Mouse (Mus musculus) forebrain, embryonic 11.5 days (tissue): Measurements from ENCODE around the gene Ppp4r4. TPM values are rescaled to one million over a fixed set of nuclear protein-coding genes. Genes with fewer than 3 reads are reported as not detected.
A peak's percentile ranks its signal among the peaks of the same experiment; 100 is the strongest.

Experiments used
- ATAC-seq: fragments of 200-750 bp; cut with Nextera tagmentation; replicated peaks from 2 replicates; pipeline ENCODE4 v1.8.0; 2017; ENCODE audit warnings: moderate TSS enrichment; ENCODE audit not compliant: low FRiP score
- DNase-seq: peaks from one replicate; pipeline ENCODE4 v3.0.0-alpha.2; 2017; ENCODE audit warnings: low spot score
- H3K27ac ChIP-seq: fragments of 300-500 bp; sonication (generic); 2 replicates; pipeline ENCODE4 v1.5.1; 2014; ENCODE audit warnings: low read depth, low read length
- H3K27me3 ChIP-seq: fragments of 300-500 bp; sonication (generic); 2 replicates; pipeline ENCODE4 v1.6.1; 2014; ENCODE audit warnings: mild to moderate bottlenecking, low read length, mixed read lengths; ENCODE audit not compliant: control insufficient read depth, insufficient read depth
- H3K36me3 ChIP-seq: fragments of 300-500 bp; sonication (generic); 2 replicates; pipeline ENCODE4 v1.6.1; 2014; ENCODE audit warnings: mild to moderate bottlenecking, low read length, moderate library complexity, mixed read lengths; ENCODE audit not compliant: control insufficient read depth, insufficient read depth
- H3K4me1 ChIP-seq: fragments of 300-500 bp; sonication (generic); replicated peaks from 2 replicates; pipeline ENCODE4 v1.6.1; 2014; ENCODE audit warnings: low read length, mixed read lengths; ENCODE audit not compliant: control insufficient read depth, insufficient read depth
- H3K4me2 ChIP-seq: fragments of 300-500 bp; sonication (generic); 2 replicates; pipeline ENCODE4 v1.6.1; 2014; ENCODE audit warnings: low read depth, mild to moderate bottlenecking, low read length, moderate library complexity, mixed read lengths; ENCODE audit not compliant: severe bottlenecking
- H3K4me3 ChIP-seq: fragments of 300-500 bp; sonication (generic); 2 replicates; pipeline ENCODE4 v1.5.1; 2014; ENCODE audit warnings: low read depth, low read length
- H3K9ac ChIP-seq: fragments of 300-500 bp; sonication (generic); 2 replicates; pipeline ENCODE4 v1.6.1; 2014; ENCODE audit warnings: low read length
- H3K9me3 ChIP-seq: fragments of 300-500 bp; sonication (generic); 2 replicates; pipeline ENCODE4 v1.6.1; 2016; ENCODE audit warnings: low read length, mixed read lengths; ENCODE audit not compliant: control insufficient read depth
- WGBS: fragments of 180-500 bp; shearing (Covaris S2); extraction: QIAGEN DNeasy Blood & Tissue Kit; methylation state at CpG from one replicate; pipeline ENCODE4 v1.1.7; 2014; 5-methylcytosine and 5-hydroxymethylcytosine counted together
- polyA plus RNA-seq: library from polyadenylated mRNA; unstranded; fragments of >200 nt; fragmentation: Nextera tagmentation; extraction: Ambion mirVana; gene quantifications from 2 replicates; pipeline ENCODE4 v1.2.1, GENCODE M21; 2014

The Ppp4r4 gene
- polyA plus RNA-seq, 1 experiment from 2014 or later: 4.0 TPM

DNA sequence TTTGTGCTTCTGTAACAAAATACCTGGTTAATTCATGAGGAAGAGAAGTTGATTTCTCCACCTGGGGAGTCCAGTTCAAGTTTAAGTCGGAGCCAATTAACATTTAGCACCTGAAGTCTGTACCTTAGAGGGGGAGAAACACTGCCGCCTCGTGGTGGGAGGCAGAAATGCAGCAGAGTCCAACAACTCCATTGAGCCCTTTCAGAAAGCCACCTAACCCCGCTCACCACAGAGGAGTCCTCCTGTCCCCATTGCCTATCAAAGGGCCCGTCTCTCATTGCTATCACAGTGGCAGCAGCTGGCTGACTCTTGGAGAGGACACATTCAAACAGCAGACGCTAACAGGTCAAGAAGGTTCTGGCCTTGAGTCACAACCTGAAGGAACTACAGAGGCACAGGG lies 37.6 kb upstream of the Ppp4r4 start:
- H3K4me3 ChIP-seq: no peak overlapping the region
- H3K4me1 ChIP-seq: no peaks in the 10 kb centered on the region
- no peak overlapping the region for H3K27ac ChIP-seq
- H3K36me3 ChIP-seq: no peaks in the 10 kb centered on the region
- H3K9me3 ChIP-seq: no peaks in the 10 kb centered on the region
- no peak overlapping the region for H3K4me2 ChIP-seq
- ATAC-seq (no peak), DNase-seq (no peak)
- H3K9ac ChIP-seq: no peak overlapping the region
- 29% methylated on average over 6 of the region's 6 CpGs for WGBS
- no peaks in the 10 kb centered on the region for H3K27me3 ChIP-seq

DNA sequence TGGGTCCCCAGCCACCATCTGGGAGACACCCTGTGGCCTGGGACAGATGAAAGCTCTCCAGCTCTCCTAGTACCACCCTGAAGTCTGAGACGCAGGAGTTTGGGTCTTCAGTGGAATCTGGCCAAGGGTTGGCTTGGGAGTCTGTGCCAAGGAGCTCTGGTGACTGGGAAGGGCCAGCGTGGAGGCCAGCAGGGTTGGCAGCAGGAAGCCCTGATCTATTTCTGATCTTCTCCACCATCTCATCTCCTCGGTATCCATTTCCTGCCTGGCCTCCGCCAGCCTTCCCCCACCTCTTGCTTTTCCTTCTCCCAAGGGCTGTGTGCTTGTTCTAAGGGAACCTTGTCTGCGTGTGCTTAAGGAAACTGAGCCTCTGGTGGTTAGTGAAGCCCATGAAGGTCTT lies 33.3 kb upstream of the Ppp4r4 start:
- Histone ChIP-seq H3K4me2 (no peak overlapping the region), H3K27me3 (no peaks in the 10 kb centered on the region), H3K36me3 (no peaks in the 10 kb centered on the region), H3K4me1 (no peaks in the 10 kb centered on the region), H3K9me3 (no peaks in the 10 kb centered on the region), H3K9ac (no peak overlapping the region), H3K27ac (no peak overlapping the region), H3K4me3 (no peak overlapping the region)
- WGBS: 72% methylated on average over 5 of the region's 5 CpGs
- ATAC-seq (no peak), DNase-seq (no peak)

DNA sequence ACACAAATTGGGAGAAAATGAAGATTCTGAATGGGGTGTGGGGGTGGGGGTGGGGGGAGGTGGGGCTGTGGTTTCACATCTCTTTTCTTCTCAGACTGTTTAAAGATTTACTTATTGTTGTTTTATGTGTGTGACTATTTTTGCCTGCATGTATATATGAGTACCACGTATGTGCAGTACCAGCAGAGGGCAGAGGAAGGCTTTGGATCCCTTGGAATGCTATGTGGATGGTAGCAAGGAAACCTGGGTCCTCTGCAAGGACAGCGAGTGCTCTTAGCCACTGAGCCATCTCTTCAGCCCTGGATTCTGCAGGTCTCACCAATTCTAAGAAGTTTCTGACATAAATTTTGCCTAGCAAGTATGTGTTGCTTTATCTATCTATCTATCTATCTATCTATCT lies 32.8 kb upstream of the Ppp4r4 start:
- no peaks in the 10 kb centered on the region for H3K27me3 ChIP-seq
- no peaks in the 10 kb centered on the region for H3K4me1 ChIP-seq
- no peak for DNase-seq
- no peak overlapping the region for H3K4me3 ChIP-seq
- 80% methylated on average over 2 of the region's 2 CpGs for WGBS
- H3K27ac ChIP-seq: no peak overlapping the region
- no peak for ATAC-seq
- H3K4me2 ChIP-seq: no peak overlapping the region
- no peak overlapping the region for H3K9ac ChIP-seq
- no peaks in the 10 kb centered on the region for H3K36me3 ChIP-seq
- no peaks in the 10 kb centered on the region for H3K9me3 ChIP-seq

DNA sequence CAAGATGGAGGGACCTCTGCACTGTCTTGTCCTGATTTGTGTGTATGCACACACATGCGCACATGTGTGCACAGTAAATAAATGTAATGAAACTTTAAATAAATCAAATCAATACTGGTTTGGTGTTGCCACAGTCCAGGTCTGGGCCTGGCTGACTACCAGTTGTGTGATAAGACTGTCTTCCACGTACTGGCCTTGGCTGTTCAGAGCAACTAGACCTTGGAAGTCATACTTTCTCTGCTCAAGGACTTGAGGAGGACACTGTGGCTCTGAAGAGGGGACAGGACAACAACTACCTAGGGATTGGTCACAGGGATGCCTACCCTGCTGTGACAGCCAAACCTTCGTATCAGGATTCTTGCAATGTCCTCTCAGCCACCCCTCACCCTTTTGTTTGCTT lies 28.8 kb upstream of the Ppp4r4 start:
- H3K4me1 ChIP-seq: no peaks in the 10 kb centered on the region
- H3K4me2 ChIP-seq: no peak overlapping the region
- WGBS: 70% methylated on average over 3 of the region's 3 CpGs
- no peaks in the 10 kb centered on the region for H3K9me3 ChIP-seq
- H3K36me3 ChIP-seq: no peaks in the 10 kb centered on the region
- no peak overlapping the region for H3K27ac ChIP-seq
- H3K9ac ChIP-seq: no peak overlapping the region
- H3K27me3 ChIP-seq: no peaks in the 10 kb centered on the region
- DNase-seq (no peak), ATAC-seq (no peak)
- H3K4me3 ChIP-seq: no peak overlapping the region

DNA sequence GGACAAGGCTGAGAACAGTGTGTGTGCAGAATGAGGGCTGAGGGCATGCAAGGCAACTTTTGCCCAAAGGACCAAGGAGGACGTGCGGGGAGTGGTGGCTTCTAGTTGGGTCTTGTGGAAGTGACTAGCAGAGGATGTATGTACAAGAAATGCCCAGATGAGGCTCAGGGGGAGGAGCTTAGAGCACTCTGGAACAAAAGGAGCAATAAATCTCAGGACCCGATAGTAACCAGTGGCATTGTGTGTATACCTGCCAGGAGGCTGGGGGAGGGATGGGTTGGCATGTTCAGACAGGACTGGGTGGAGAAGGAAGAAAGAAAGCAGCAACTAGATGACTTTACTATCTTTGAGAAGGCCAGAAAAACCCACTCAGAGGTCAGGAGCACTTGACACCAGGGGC lies 27.7 kb upstream of the Ppp4r4 start:
- H3K4me2 ChIP-seq: no peak overlapping the region
- no peaks in the 10 kb centered on the region for H3K9me3 ChIP-seq
- DNase-seq: no peak
- H3K4me3 ChIP-seq: no peak overlapping the region
- no peaks in the 10 kb centered on the region for H3K27me3 ChIP-seq
- H3K9ac ChIP-seq: no peak overlapping the region
- WGBS: 95% methylated on average over 3 of the region's 3 CpGs
- H3K36me3 ChIP-seq: no peaks in the 10 kb centered on the region
- no peaks in the 10 kb centered on the region for H3K4me1 ChIP-seq
- H3K27ac ChIP-seq: no peak overlapping the region
- ATAC-seq: no peak

DNA sequence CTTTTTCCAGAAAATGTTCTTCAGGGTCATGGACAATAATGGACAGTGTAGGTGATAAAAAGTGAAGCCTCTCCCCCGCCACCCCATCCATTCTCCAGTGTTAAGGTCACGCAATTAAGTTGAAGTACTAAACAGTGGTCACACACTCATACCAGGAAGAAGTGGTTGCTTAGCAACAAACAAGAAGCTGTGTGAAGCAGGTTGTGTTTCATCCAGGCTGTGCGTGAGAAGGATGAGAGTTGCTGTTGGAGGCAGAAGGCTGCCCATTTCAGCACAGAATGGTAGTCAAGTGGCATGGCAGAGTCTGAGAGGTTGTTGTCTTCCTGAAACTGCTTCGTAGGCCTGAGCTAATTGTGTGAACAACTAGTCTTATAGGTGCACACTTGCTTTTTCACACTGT lies 23.7 kb upstream of the Ppp4r4 start:
- Histone ChIP-seq H3K4me1 (no peaks in the 10 kb centered on the region; the same call in 1 of the 2 replicates), H3K4me3 (no peak overlapping the region), H3K9me3 (no peaks in the 10 kb centered on the region), H3K9ac (no peak overlapping the region), H3K27me3 (no peaks in the 10 kb centered on the region), H3K4me2 (no peak overlapping the region), H3K27ac (no peak overlapping the region), H3K36me3 (no peaks in the 10 kb centered on the region)
- whole genome bisulfite sequencing: 76% methylated on average over 4 of the region's 4 CpGs
- no peak for ATAC-seq
- DNase-seq: no peak

DNA sequence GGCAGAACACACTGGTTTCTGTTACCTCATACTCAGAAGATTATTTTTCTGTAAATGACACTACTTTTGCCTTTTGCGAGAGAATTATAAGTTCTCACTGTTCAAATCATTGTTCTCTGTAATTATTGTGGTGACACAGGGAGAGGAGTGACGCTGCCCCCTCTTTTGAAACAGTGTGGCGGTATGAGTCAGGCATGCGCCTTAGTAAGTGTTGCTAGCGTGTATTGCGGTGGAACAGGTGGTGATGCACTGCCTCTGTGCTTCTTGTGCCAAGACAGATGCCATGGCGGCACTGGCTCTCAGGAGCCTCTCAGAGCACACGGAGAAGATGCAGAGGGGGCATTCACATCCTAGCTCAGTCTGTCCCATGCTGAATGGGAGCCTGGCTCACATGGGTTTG lies 22.2 kb upstream of the Ppp4r4 start:
- Histone ChIP-seq H3K36me3 (no peaks in the 10 kb centered on the region), H3K27ac (no peak overlapping the region), H3K4me2 (no peak overlapping the region), H3K9ac (no peak overlapping the region), H3K27me3 (no peaks in the 10 kb centered on the region), H3K9me3 (no peaks in the 10 kb centered on the region), H3K4me1 (peaks cover 2% of the 10 kb centered on the region; the same call in 1 of the 2 replicates), H3K4me3 (no peak overlapping the region)
- no peak for ATAC-seq
- DNase-seq: peak; percentile 20
- 92% methylated on average over 8 of the region's 8 CpGs for WGBS

DNA sequence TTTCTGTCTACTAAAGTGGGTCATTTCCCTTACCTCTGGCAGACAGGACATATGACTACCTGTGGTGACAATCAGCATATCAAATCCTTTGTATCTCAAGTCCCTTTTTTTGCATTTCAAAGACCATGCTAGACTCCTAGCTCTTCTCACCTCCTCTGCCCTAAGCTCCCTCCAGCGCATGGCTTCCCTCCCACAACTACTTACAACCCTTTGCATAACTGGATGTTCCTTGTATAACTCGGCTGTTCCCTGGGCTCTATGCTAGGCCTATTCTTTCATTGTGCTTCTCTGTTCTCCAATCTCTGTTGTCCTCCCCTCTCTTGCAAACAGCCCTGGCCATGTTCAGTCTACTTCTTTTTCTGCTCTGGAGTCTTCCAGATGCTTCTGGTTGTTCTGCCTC lies 20.5 kb upstream of the Ppp4r4 start:
- 66% methylated on average over 2 of the region's 2 CpGs for WGBS
- Histone ChIP-seq H3K27me3 (no peaks in the 10 kb centered on the region), H3K4me1 (peaks cover 2% of the 10 kb centered on the region; the same call in 1 of the 2 replicates), H3K4me2 (no peak overlapping the region), H3K4me3 (no peak overlapping the region), H3K9ac (no peak overlapping the region), H3K27ac (no peak overlapping the region), H3K9me3 (no peaks in the 10 kb centered on the region), H3K36me3 (no peaks in the 10 kb centered on the region)
- ATAC-seq (no peak), DNase-seq (no peak)

DNA sequence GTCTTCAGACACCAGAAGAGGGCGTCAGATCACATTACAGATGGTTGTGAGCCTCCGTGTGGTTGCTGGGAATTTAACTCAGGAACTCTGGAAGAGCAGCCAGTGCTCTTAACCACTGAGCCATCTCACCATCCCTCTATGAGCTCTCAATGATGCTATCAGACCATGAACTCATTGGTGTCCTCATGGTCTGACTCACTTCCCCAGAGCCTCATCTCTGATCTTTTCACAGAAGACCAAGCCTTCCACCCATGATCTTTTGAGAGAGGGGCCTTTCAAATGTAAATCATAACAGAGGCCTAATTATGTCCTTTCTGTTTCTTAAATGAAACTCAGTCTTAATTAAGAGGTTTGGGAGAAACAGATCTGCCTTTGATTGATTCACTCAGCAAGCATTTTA lies 19.0 kb upstream of the Ppp4r4 start:
- H3K9me3 ChIP-seq: no peaks in the 10 kb centered on the region
- H3K27ac ChIP-seq: no peak overlapping the region
- H3K4me3 ChIP-seq: no peak overlapping the region
- H3K4me1 ChIP-seq: peaks cover 2% of the 10 kb centered on the region; the same call in 1 of the 2 replicates
- no peaks in the 10 kb centered on the region for H3K27me3 ChIP-seq
- WGBS: 63% methylated on average over 2 of the region's 2 CpGs
- H3K4me2 ChIP-seq: no peak overlapping the region
- no peaks in the 10 kb centered on the region for H3K36me3 ChIP-seq
- ATAC-seq (peak; percentile 54), DNase-seq (no peak)
- no peak overlapping the region for H3K9ac ChIP-seq
